Mouse (Mus musculus) brain, embryonic 18.5 days (tissue): ENCODE results near the gene Fads1.
A peak's percentile ranks its signal among the peaks of the same experiment; 100 is the strongest.
"Not testable (repeated sequence)": the region's sequence is repeated elsewhere in the genome, so short reads cannot be mapped to it uniquely, and the experiment has no call there.

Experiments
- DNase-seq: peaks from one replicate; pipeline ENCODE4 v3.0.0-alpha.2; 2012; ENCODE audit warnings: low read depth, low spot score

Gene Fads1

DNA sequence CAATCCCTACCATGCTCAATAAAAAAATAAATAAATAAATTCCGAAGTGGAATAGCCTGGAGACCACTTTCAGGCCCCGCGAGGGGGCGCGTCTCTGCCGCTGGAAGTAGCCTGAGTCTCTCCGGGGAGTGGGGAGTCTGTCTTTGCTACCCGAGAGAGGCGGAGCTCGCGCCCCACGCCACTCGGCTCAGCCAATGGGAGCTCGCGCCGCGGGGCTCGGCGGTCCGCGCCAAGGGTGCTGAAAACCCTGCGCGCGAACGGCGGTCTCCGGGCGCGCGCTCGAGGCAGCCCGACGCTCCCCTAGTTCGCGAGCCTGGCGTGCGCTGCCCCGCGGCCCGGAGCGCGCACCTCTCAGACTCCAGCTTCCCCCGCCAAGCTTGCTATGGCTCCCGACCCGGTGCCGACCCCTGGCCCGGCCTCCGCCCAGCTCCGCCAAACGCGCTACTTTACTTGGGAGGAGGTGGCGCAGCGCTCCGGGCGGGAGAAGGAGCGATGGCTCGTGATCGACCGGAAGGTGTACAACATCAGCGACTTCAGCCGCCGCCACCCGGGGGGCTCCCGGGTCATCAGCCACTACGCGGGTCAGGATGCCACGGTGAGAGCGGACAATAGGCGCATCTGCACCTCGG is at the start of gene Fads1:
Gene Fads1, plus strand, starts transcription at position 219 of the 629 bp plus-strand sequence.
- DNase-seq: peak; percentile 93

DNA sequence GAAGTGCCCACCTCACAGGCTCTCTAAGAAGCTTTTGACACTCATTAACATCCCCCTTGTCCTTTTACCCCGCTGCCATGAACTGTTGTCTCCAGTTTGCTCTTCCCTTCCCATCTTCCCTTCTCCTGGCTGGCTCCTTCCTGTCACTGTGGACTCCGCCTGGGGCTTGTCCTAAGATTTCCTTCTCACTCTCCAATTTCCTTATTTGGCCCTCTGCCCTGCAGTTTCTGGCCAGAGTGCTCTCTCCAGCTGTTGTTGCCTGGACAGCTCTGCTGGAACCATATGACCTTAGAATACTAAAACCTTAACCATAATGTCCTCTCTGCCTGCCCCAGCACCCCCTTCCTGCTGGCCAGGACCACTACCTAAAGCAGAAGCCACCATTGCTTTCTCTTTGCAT is 48.0 kb upstream of the Fads1 start:
- no peak for DNase-seq

DNA sequence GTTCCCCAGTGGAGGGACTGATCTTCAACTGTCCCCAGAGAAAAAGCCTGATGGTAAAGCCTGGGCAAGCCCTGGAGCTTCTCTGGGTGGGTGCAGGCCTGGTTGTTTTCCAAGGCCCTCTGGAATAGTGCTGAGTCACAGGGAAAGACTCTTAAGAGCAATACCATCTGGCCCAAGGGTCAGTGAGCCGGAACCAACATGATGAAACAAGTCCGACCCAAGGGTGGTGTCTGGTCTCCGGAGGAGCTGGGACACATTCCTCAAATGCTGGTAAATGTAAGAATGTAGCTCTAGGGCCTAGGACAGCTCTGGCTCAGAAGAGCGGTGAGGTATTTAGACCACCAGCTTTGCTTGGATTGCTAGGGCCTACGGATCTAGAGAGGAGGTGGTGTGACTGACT is 45.3 kb upstream of the Fads1 start:
- no peak for DNase-seq

DNA sequence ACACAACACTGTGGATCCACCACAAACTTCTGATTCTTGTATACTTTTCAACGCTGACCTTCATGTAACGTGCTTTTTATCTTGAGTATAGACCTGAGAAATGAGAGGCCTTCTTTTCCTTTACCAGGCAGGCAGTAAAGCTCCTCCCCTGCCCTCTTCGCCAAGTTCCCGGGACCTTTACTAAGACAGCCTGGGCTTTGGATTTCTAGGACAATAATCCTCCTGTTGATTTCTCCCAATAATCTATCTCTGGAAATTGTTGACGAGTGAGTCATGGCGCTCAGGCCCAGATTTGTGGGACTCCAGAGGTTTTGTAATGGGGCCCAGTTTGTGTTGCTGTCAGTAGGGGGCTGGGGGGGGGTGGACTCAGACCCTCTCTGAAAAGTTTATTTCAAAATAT is 43.0 kb upstream of the Fads1 start:
- DNase-seq: no peak

DNA sequence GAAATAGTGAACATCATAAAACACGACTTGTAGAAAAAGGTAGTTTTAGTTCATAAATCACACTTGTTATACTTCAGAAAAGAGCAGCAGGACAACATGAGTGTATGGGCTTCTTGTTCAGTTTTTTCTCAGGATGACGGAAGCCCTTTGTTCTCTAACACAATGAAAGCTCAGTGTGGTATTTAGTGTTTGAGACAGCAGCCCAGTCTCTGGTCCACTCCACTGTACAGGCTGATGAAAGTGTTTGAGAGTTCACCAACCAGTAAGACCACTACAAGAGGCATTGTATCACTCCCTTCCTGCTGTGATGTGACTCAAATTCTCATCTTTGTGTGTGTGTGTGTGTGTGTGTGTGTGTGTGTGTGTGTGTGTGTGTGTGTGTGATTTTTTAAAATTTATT is 39.0 kb upstream of the Fads1 start:
- DNase-seq: no peak

DNA sequence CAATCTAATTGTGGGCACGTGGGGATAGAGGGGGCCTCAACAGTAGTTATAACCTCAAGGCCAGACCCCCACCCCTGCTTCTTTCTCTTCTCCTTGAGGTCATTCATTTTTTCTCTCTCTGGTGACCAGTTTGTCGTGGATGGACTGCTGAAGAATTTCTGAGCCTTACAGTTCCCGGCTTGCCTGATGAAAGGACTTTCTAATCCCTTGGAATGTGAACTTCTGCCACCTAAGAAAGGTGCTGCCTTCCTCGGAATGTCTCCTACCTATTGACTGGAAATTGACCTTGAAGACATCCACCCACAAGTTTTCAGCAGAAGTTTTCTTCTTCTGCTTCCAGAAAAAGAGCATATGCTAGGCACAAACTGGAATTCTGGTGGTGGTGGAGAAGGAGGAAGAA is 38.2 kb upstream of the Fads1 start:
- DNase-seq: no peak

DNA sequence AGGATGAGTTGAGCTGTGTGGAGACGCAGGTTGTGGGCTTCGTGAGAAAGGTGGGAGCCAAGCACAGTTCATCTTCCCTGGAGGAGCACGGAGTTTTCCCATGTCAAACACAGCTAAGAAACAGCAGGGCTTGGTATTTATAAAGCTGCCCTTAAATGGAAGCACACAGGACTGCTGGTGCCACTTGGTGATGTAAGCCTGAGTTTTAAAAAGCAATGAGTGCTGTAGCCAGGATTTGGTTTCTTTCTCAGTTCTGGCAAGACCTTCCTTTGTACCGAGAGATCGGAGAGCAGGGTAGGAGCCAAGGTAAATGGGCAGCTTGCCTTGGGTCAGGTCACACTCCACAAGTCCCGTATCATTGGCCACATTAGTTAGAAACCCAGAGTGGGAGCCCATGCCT is 34.1 kb upstream of the Fads1 start:
- no peak for DNase-seq

DNA sequence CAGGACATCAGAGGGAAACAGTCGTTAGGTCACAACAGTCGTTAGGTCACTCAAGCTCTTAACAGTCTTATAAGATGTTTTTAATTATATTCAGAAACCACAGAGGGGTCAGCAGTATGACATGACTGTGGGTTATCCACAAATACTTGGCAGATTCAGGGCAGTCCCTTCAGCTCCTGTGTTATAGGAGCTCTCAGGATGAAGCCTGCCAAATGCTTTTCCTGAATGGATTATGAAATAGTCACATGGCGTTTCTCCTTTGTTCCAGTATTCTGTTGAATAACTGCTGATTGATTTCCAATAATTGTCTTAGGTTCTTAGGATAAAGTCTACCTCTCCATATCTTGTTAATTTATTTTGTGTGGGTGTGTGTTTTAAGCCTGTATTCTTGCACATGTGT is 33.5 kb upstream of the Fads1 start:
- DNase-seq: no peak

DNA sequence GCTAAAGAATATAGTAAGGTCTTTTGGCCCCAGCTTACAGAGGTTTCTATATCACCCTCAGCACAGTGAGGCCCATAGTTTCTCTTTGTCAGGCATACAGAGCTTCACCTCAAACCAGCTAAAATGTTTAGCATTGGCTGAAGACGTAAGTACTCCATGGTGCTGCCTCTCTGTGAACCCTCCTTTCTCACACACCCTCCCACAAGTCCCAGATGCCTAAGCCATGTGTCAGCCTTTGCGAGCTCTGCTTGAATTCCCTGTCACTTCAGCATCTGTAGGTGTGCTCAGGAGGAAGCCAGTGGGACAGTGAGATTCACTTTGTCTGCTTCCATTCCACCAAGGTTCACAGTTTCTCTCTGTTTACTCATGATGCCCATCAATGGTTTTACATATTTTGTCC is 25.0 kb upstream of the Fads1 start:
- DNase-seq: no peak

DNA sequence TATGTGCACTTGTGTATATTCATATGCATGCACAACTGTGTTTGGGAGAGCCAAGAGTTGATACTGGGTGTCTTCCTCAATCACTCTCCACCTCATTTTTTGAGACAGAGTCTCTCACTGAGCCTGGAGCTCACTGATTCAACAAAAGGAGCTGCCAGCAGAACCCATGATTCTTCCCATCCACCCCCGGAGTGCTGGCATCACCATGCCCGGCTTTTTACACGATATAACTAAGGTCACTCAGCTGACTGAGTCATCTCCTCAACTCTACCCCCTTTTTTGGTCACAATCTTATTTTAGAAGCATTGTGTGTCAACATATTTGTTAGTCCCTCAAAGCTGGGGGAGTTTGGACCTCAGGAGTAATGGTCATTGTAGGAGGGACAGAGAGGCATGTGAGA is 18.8 kb upstream of the Fads1 start:
- DNase-seq: no peak

DNA sequence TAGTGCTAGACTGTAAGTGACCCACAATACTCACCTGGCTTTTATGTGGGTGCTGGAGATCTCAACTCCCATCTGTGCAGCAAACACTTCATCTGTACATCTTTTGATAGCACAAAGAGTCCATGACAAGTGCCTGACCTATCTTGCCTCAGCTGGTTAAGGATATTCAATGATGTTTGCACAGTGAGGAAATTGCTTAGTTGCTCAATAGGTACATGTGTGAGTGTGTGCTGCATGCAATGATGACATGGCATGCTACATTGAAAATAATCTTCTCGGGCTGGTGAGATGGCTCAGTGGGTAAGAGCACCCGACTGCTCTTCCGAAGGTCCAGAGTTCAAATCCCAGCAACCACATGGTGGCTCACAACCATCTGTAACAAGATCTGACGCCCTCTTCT is 16.8 kb upstream of the Fads1 start:
- DNase-seq: not testable (repeated sequence)

DNA sequence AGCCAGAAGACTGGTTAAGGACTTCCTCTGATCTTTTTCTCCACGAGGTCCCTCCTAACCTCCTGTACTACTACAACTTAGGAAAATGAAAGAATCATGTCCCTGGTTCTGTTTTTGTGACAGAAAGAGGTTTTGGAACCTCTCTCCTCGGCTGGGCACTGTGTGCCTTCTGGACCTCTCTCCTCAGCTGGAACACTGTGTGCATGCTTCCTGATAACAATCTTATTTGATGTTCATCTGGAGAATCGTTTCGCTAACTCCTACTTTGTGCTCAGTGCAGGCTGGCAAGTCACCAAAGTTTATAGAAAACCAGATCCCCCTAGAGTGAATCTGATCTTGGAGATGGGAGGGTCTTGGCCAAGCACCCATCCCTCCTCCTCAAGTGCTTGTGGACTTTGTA is 15.6 kb upstream of the Fads1 start:
- DNase-seq: no peak

DNA sequence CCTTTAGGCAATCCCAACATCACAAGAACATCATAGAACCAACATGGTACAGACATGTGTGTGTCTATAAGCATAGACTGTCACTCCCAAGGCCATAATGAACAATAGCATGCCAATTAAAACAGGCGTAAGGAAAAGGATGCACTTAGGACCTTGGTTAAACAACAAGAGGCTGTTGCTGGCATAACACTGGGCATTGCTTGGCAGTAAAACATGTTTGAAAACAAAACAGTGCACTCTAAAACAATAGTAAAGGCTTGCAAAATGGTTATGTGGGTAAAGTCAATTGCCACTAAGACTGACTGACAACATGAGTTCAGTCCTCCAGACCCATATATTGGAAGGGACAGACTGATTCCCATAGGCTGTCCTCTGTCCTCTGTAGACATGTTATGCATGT is 14.7 kb upstream of the Fads1 start:
- DNase-seq: no peak

DNA sequence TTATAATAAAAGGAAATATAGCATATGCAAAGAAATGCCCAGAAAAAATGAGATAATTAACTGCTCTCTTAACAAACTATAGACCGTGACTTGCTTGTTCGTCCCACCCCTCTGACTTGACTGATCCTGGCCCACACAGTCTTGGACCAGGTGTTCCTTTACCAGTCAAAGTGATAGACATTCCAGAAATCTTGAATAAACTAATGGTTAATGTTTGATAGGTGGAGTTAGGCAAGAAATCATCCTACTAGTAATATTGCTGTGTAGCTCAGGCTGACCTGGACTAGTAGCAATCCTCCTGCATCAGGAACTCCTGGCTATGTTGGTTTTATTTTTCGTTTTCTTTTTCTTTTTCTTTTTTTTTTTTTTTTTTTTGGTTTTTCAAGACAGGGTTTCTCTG is 14.2 kb upstream of the Fads1 start:
- no peak for DNase-seq

DNA sequence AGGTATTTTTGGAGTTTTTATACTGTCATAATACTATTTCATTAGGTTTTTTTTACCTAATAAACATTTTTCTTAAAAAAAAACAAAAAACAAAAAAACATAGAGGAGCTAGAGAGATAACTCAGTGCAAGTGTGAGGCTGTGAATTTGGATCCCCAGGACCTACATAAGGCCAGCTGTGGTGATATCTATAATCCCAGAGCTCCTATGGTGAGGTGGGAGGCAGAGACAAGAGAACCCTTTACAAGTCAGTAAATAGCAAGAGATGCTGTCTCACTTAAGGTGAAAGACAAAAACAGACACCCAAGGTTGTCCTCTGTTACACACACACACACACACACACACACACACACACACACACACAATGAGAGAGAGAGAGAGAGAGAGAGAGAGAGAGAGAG is 13.5 kb upstream of the Fads1 start:
- DNase-seq: no peak

DNA sequence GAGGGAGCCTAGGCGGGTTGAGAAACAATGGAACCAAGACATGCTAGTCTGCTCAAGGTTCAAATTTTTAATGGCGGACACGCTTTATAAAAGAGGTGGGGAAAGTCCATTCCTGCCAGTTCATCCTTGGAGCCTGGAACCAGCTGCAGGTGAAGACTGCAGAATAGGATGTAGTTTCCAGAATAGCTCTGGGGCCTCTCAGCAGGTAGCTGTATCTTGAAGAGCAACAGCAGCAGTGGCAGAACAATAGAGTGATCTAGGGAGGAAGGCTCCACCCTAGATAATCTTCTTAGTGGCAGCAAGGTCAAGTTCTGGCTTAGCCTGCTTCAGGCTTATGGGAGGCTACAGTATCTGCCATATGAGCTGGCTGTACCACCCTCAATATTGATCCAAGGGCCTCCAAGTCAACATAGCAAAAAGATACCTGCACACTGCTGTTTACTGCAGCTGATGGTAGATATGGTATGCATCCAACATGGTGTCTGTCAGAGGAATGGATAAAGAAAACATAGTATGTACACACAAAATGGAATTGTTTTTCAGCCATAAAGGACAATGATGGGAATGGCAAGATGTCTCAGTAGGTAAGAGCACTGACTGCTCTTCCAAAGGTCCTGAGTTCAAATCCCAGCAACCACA is 12.9 kb upstream of the Fads1 start:
- DNase-seq: not testable (repeated sequence)

DNA sequence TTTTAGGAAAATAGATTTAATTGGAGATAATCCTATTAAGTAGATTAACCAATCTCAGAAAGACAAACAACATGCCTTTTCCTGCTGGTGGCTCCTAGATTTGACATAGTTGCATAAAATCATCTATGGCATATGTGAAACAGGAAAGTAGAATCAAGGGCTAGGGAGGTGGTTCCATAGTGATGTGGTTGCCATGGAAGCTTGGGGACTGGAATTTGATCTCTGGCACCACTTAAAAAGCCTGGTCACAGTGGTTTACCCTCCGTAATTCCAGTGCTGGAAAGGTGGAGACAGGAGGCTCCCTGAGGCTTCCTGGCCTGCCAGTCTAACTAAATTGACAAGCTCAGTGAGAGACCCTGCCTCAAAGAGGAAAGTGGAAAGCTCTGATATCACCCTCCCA is 12.2 kb upstream of the Fads1 start:
- no peak for DNase-seq

DNA sequence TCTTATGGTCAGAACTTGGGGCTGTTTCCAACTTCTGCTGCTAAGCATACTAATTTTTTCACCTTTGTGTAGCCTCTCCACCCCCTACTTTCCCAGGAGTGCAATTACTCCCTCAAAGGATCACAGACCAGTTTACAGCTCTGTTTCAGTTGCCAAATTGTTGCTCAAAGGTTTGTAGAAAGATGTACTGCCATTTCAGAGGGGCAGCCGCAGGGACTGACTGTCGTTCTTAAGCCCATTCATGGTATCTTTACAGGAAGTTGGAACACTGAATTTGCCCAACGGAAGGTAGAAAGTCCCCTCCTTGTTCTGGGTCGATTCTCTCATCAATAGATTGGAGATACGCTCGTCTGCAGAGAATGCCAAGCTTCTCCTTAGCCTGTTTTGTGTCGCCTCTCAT is 11.3 kb upstream of the Fads1 start:
- no peak for DNase-seq

DNA sequence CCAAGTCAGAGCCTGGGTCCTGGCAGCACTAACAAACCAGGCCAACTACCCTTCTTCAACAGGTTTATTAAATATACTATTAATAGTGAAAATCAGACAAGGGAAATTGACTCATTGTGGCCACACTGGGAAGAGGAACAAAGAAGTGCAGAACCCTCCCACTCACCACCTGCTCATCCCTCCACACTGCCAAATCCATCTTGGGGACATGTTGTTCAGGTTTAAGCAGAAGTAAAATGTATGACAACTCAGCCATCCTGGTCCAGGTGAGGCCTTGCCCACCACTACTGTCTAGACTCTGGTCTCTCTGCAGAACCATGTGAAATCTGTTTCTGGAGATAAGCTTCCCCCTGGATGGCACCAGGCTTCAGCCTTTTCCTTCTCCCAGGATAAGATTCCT is 10.8 kb upstream of the Fads1 start:
- no peak for DNase-seq

DNA sequence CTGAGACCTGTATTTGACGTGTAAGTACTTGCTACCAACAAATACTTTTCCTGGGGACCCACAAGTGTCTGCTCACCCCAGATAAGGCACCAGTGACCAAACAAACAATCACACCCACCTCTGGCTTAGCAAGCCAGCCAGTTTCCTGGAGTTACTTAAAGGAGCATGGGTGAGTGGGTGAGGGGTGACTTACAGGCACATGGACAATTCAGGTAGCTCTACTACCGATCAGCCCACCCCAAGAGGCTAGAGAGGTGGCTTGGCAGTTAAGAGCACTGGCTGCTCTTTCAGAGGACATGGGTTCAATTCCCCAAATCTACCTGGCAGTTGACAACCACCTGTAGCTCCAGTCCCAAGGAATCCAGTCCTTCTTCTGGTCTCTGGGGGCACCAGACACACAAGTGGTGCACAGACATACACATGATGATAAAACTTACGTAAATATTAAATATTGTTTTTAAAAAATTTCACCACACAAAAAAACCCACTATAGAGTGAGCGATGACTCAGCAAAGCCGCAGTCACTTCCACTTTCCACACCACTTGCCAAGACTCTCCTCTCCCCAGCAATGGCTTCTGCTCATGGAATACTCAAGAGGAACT is 9.5 kb upstream of the Fads1 start:
- no peak for DNase-seq

DNA sequence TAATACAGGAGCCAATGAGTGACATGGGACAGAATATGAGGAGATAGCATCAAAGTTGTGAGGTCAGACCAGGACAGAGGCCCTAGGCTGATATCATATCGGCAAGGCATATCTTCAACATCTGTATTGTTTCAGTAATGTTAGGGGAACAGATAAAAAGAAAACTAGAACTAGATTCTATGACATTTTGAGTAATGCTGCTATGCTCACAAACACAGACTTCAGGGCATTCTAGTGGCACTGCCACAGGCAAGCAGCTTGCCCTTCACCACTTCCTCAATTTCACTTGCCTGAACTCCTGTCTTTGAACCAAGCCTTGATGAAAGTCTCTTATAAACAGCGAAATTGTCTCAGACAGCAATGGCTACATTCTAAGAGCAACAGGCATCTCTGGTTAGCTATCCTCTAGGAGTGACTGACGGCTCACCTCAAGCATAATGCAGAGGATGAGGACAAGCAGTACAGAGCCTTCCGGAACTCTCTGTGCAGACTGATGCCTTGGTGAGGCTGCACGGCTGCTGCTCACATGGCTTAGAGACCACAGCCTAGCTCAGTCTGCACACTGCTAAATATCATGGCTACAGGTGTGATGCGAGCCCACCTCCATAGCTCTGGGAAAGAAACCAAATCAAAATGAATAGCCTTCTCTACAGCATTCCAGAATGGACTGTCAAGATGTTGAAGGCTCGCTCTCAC is 8.7 kb upstream of the Fads1 start:
- DNase-seq: no peak

DNA sequence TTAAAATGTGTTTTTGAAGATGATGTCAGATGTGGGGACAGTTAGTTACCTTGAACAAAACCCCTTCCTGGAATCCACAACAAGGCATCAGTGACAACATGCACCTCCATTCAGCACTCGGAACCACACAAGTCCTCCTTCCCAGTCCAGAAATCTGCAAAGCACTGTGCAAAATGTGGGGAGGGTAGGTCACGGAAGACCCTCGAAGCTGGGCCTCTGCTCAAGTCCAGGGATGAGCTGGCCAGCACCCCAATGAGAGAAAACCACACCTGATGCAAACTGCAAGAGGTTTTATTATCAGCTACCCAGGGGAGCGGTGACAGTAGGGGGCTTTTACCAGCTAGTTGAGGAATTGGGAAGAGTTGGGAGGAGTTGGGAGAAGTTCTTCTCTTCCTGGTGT is 7.7 kb upstream of the Fads1 start:
- DNase-seq: no peak

DNA sequence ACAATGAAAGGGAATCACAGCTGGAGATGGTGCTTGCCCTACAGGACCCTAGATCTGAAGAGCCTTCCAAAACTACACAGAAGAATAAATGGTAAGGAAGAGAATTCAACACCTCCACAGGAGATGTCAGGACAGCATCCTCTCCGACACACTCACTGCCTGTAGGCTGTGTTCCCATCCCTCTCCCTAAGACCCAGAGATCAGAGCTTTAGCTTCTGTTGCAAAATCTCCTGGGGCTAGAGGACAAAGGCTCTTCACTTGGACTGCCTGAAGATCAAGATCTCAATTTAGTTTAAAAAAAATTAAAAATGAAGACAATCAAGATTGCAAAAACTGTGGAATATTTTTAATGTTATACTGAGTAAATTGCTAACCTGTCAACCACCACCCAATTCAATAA is 6.2 kb upstream of the Fads1 start:
- no peak for DNase-seq
